Mouse (Mus musculus) gastrocnemius, adult 2 months (tissue): ENCODE data around the gene Ptpn7. TPM values are rescaled to one million over a fixed set of nuclear protein-coding genes. Genes with fewer than 3 reads are reported as not detected.
A peak's percentile ranks its signal among the peaks of the same experiment; 100 is the strongest.
"Not testable (repeated sequence)": the region's sequence is repeated elsewhere in the genome, so short reads cannot be mapped to it uniquely, and the experiment has no call there.

Experiments used
- DNase-seq: peaks from one replicate; pipeline ENCODE4 v3.0.0; 2022
- H3K27ac ChIP-seq: fragments of 200-600 bp; 2 replicates; pipeline ENCODE4 v1.8.1; 2022; ENCODE audit warnings: mild to moderate bottlenecking
- H3K4me3 ChIP-seq: fragments of 200-600 bp; 2 replicates; pipeline ENCODE4 v1.8.1; 2022; ENCODE audit warnings: mild to moderate bottlenecking, moderate library complexity
- CTCF ChIP-seq: fragments of 200-600 bp; IDR thresholded peaks from 2 replicates; pipeline ENCODE4 v1.8.1; 2022; ENCODE audit warnings: antibody characterized with exemption, mild to moderate bottlenecking, moderate library complexity
- intact Hi-C: fragments of 180-260 bp; cut with DNase I; formaldehyde crosslinking; loops from one replicate; pipeline ENCODE4 v1.15.1; 2025
- total RNA-seq, 2 experiments: library from RNA; stranded (reverse); gene quantifications; 2 replicates each; pipeline ENCODE4 v1.2.3; 2021

The Ptpn7 gene
- total RNA-seq, 2 experiments from 2014 or later: 0.17 TPM; not detected in 1

GRCm38 (mm10) chr1:135105951-135106350 lies 26.5 kb upstream of the Ptpn7 start:
- TF ChIP-seq CTCF: peak; percentile 90
- peak; percentile 82 for DNase-seq
- Histone ChIP-seq H3K27ac (no peak overlapping the region), H3K4me3 (peak overlapping the region; percentile 28)
- intact Hi-C loops: loop anchor here (1.0 to 5.0 kb wide), 3 partner anchors 74 to 134 kb away; no protein-coding TSS in a partner anchor

- TF ChIP-seq CTCF: peak; percentile 71
- Histone ChIP-seq H3K4me3 (no peak overlapping the region), H3K27ac (no peak overlapping the region)
- peak; percentile 65 for DNase-seq
- intact Hi-C loops: loop anchor here (5.0 kb wide), 2 partner anchors 76 to 136 kb away; no protein-coding TSS in a partner anchor
These were observed 23.9 kb upstream of the Ptpn7 start for GRCm38 (mm10) chr1:135108611-135109010.

GRCm38 (mm10) chr1:135110075-135110474 lies 22.4 kb upstream of the Ptpn7 start:
- Histone ChIP-seq H3K4me3 (no peak overlapping the region), H3K27ac (no peak overlapping the region)
- intact Hi-C loops: no loop called here
- DNase-seq: peak; percentile 70
- TF ChIP-seq CTCF: peak; percentile 87

- intact Hi-C loops, H3K27ac ChIP-seq, H3K4me3 ChIP-seq, DNase-seq: not testable (repeated sequence)
These were observed 21.2 kb upstream of the Ptpn7 start for GRCm38 (mm10) chr1:135111271-135111670.

- H3K27ac ChIP-seq: no peak overlapping the region
- no peak overlapping the region for H3K4me3 ChIP-seq
- intact Hi-C loops: loop anchor here (1.0 kb wide), 1 partner anchor 24 kb away; no protein-coding TSS in a partner anchor
- peak; percentile 45 for DNase-seq
- peak; percentile 92; the same call in 1 of the 2 replicates for TF ChIP-seq CTCF
These were observed 19.8 kb upstream of the Ptpn7 start for GRCm38 (mm10) chr1:135112661-135113060.

- Histone ChIP-seq H3K4me3 (no peak overlapping the region), H3K27ac (no peak overlapping the region)
- intact Hi-C loops: no loop called here
- no peak for TF ChIP-seq CTCF
- DNase-seq: no peak
These were observed 7.7 kb upstream of the Ptpn7 start for GRCm38 (mm10) chr1:135124573-135125363.

- no peak overlapping the region for H3K4me3 ChIP-seq
- intact Hi-C loops: no loop called here
- no peak overlapping the region for H3K27ac ChIP-seq
- TF ChIP-seq CTCF: no peak
- DNase-seq: no peak
These were observed 6.5 kb upstream of the Ptpn7 start for GRCm38 (mm10) chr1:135125990-135126389.

GRCm38 (mm10) chr1:135126443-135127027 lies 6.0 kb upstream of the Ptpn7 start:
- Histone ChIP-seq H3K27ac (no peak overlapping the region), H3K4me3 (no peak overlapping the region)
- intact Hi-C loops: no loop called here
- no peak for TF ChIP-seq CTCF
- DNase-seq: no peak

- DNase-seq: no peak
These were observed 4.5 kb upstream of the Ptpn7 start for GRCm38 (mm10) chr1:135128011-135128441.

GRCm38 (mm10) chr1:135128986-135129385 lies 3.5 kb upstream of the Ptpn7 start:
- Histone ChIP-seq H3K4me3 (no peak overlapping the region), H3K27ac (no peak overlapping the region)
- intact Hi-C loops: no loop called here
- no peak for TF ChIP-seq CTCF
- DNase-seq: no peak

More at GRCm38 (mm10) chr1:135128011-135128441, 4.5 kb upstream of the Ptpn7 start:
- intact Hi-C loops: no loop called here
- no peak overlapping the region for H3K27ac ChIP-seq
- H3K4me3 ChIP-seq: no peak overlapping the region
- TF ChIP-seq CTCF: no peak

- no peak for DNase-seq
- intact Hi-C loops: no loop called here
- H3K4me3 ChIP-seq: no peak overlapping the region
- no peak overlapping the region for H3K27ac ChIP-seq
- TF ChIP-seq CTCF: no peak
These were observed 2.8 kb upstream of the Ptpn7 start for GRCm38 (mm10) chr1:135129543-135130183.

- peak; percentile 26 for DNase-seq
- no peak overlapping the region for H3K27ac ChIP-seq
- TF ChIP-seq CTCF: no peak
- intact Hi-C loops: no loop called here
- no peak overlapping the region for H3K4me3 ChIP-seq
These were observed 2.0 kb upstream of the Ptpn7 start for GRCm38 (mm10) chr1:135130376-135131018.

- TF ChIP-seq CTCF: no peak
- Histone ChIP-seq H3K27ac (peak overlapping the region; percentile 51; the same call in 1 of the 2 replicates), H3K4me3 (no peak overlapping the region)
- intact Hi-C loops: no loop called here
- DNase-seq: peak; percentile 38
These were observed 1.5 kb upstream of the Ptpn7 start for GRCm38 (mm10) chr1:135131034-135131433.
